Mouse (Mus musculus) neutrophil, adult 59 days (primary cell): ENCODE data around the gene Tmem158. TPM values are rescaled to one million over a fixed set of nuclear protein-coding genes. Genes with fewer than 3 reads are reported as not detected.

Experiments
- total RNA-seq, 2 experiments: library from RNA; stranded (reverse); gene quantifications; 1 replicate in 1 of 2; 2 replicates in 1 of 2; pipeline ENCODE4 v1.2.4; 2023

The Tmem158 gene
- under 1 TPM; 0.27 to 0.35 TPM for total RNA-seq

DNA sequence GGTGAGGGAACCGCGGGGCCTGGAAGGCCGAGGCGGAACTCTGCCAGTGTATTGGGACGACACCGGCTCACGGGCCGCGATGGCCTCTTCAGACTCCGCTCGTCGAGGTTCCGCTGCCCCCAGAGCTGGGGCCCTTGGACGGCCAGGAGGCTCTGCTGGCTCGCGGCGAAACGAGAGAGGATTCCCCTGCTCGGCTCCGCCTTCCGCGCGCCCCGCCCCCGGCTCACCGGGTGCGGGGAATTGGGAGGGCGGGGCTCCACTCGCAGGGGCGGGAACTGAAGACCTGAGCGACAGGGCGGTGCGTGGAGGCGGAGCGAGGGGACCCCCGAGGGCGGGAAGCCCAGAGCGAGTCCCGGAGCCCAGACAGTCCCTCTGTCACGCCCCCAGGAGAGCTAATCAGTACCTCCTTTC lies at the start of gene Tmem158:
TSS of gene Tmem158 (minus strand) at position 154 of the 411 bp plus-strand sequence.

DNA sequence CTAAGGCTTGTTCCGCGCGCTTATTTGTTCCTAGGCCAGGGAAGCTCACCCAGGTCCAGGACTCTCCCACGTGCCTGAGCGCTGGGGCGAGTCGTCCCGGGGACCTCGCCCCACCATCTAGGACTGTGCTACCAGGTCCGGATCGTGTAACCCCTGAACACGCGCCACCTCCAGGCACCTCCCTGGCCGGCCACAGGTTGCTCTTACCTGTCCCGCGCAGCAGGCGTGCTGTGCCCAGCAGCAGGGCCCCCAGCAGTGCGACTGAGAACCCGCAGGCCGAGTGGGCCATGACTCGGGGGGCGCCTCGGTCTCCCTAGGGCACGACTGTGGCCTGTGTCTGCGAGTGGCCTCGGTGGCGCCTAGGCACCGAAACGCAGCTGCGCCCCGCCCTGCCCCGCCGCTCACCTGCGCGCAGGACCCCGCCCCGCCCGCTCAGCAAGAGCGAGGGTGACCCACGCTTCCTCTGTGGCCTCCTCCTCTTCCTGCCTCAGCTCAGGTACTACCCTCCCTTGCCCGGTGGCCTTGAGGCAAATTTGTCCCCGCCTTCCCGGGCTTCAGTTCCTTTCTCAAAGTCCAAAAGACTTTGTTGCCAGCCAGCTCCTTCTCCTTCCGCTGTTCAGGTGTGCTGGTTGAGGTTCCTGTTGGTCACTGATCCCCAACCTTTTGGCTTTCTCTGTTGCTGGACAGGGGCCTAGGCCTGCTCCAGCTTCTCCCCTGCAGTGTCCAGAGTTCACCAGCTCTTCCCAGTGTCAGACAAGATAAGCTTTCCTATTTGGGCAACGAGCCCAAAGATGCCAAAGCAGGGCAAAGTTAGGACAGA lies 44.7 kb downstream of the Tmem158 start, which contains the start of gene Cdcp1:
TSS of gene Cdcp1 (minus strand) at position 418 of the 820 bp plus-strand sequence.

Other genes starting within 250 kb of the Tmem158 start
- 1 to 10 TPM; 3.7 to 6.0 TPM for gene Tmem42, start 239.4 kb downstream of the Tmem158 start, total RNA-seq
- not detected for gene Tgm4, start 226.0 kb downstream of the Tmem158 start, total RNA-seq
- gene Zdhhc3, start 147.6 kb downstream of the Tmem158 start, total RNA-seq = 100 to 1,000 TPM; 105 to 116 TPM
- 10 to 100 TPM; 26.9 to 29.5 TPM for gene Exosc7, start 147.5 kb downstream of the Tmem158 start, total RNA-seq
- gene Clec3b, start 109.8 kb downstream of the Tmem158 start, total RNA-seq = not detected
- under 1 TPM in 1 of 2 experiments, not detected in 1; 0.13 TPM for gene Cdcp1, start 44.7 kb downstream of the Tmem158 start, total RNA-seq
- gene Lars2, start 106.2 kb upstream of the Tmem158 start, total RNA-seq = 100 to 1,000 TPM; 274 to 275 TPM
- 10 to 100 TPM; 30.8 to 39.4 TPM for gene Limd1, start 217.9 kb upstream of the Tmem158 start, total RNA-seq